Mouse (Mus musculus) layer of hippocampus, adult 11-12 months (tissue): ENCODE measurements around the gene Dnmt1.
A peak's percentile ranks its signal among the peaks of the same experiment; 100 is the strongest.
"Not testable (repeated sequence)": the region's sequence is repeated elsewhere in the genome, so short reads cannot be mapped to it uniquely, and the experiment has no call there.

Experiments
- DNase-seq: peaks from one replicate; pipeline ENCODE4 v3.0.0; 2022; ENCODE audit warnings: low spot score

Gene Dnmt1

GRCm38 (mm10) chr9:20959430-20959938 lies at the start of gene Dnmt1:
Dnmt1 (minus strand) TSS chr9:20959888.
- no peak for DNase-seq

- DNase-seq: no peak
Measured at GRCm38 (mm10) chr9:21008007-21008406, 48.3 kb upstream of the Dnmt1 start.

GRCm38 (mm10) chr9:21007313-21007952 lies 47.7 kb upstream of the Dnmt1 start:
- no peak for DNase-seq

GRCm38 (mm10) chr9:21002627-21003551 lies 43.2 kb upstream of the Dnmt1 start, which contains the start of gene Mrpl4:
Mrpl4 (plus strand) TSS chr9:21002738.
- peak; percentile 87 for DNase-seq

GRCm38 (mm10) chr9:21002270-21002626 lies 42.6 kb upstream of the Dnmt1 start:
- DNase-seq: no peak

GRCm38 (mm10) chr9:21001651-21002200 lies 42.0 kb upstream of the Dnmt1 start:
- no peak for DNase-seq

- DNase-seq: no peak
Measured at GRCm38 (mm10) chr9:21000811-21001210, 41.1 kb upstream of the Dnmt1 start.

- DNase-seq: not testable (repeated sequence)
Measured at GRCm38 (mm10) chr9:20998337-20998736, 38.6 kb upstream of the Dnmt1 start.

- no peak for DNase-seq
Measured at GRCm38 (mm10) chr9:20997065-20997464, 37.4 kb upstream of the Dnmt1 start.

GRCm38 (mm10) chr9:20995069-20995468 lies 35.4 kb upstream of the Dnmt1 start:
- no peak for DNase-seq

GRCm38 (mm10) chr9:20993165-20993898 lies 33.6 kb upstream of the Dnmt1 start:
- no peak for DNase-seq

- no peak for DNase-seq
Measured at GRCm38 (mm10) chr9:20991587-20991986, 31.9 kb upstream of the Dnmt1 start.

- DNase-seq: no peak
Measured at GRCm38 (mm10) chr9:20990861-20991260, 31.2 kb upstream of the Dnmt1 start.

- no peak for DNase-seq
Measured at GRCm38 (mm10) chr9:20987953-20988352, 28.3 kb upstream of the Dnmt1 start.

GRCm38 (mm10) chr9:20986952-20987686 lies 27.4 kb upstream of the Dnmt1 start:
- DNase-seq: no peak

- no peak for DNase-seq
Measured at GRCm38 (mm10) chr9:20983169-20983568, 23.5 kb upstream of the Dnmt1 start.

GRCm38 (mm10) chr9:20982171-20982570 lies 22.5 kb upstream of the Dnmt1 start:
- DNase-seq: no peak

- no peak for DNase-seq
Measured at GRCm38 (mm10) chr9:20979769-20980168, 20.1 kb upstream of the Dnmt1 start.

- no peak for DNase-seq
Measured at GRCm38 (mm10) chr9:20979181-20979580, 19.5 kb upstream of the Dnmt1 start.

GRCm38 (mm10) chr9:20978409-20979095 lies 18.9 kb upstream of the Dnmt1 start:
- DNase-seq: no peak
